Mouse (Mus musculus): ENCODE data around the gene Nt5m.

The Nt5m gene

DNA sequence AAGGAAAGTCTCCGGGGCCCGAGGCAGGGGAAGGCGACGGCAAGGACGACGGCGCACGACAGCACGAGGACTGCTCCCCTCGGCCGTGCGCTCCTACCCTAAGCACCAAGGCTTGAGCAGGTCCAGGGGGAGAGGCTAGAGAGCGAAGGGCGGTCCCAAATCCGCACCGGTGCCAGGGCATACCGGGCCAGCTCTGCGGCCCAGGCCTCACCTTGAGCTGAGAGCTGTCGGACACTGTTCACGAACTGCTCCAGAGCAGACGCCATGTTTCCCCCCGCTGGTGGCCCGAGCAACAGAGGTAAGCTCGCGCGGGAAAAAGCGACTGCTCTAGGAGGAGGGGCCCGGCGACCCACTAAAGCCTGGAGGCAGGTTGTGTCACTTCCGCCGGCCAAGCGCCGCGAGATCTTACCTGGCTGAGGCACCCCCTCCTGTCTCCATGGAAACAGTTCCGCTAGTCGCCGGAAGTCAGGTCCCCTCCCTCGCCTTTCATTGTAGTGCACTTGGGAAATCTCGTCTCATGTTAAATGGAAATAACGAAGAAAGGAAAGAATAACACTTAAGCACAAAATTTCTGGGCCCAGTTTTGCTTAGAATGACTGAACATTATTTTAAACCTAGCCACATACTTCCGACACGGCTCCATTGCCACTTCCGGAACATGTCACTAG lies 346 bp downstream of the Nt5m start, which contains the start of gene Cops3:
Cops3 (minus strand) TSS at position 380 of the 668 bp plus-strand sequence.
- DNase-seq (ENCODE audit: low read depth, low spot score): peak; percentile 94

DNA sequence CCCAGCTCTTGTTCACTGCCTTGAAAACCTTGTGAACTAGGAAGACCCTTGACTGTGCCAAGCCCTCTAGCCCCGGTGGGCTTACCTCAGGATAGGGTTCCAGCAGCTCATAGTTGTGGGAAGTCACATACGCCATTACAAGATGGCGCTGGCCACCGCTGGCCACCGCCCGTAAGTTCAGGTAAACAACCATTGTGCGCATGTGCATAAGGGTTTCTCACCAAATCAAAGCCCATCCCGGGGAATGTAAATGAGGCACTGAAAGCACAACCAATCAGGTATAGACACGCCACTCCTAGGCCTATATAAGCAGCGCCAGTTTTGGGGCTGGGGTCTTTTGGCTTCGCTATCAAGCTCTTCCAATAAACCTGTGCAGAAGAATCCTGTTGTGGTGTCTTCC lies 7.1 kb downstream of the Nt5m start:
- no peak for DNase-seq (ENCODE audit: low read depth, low spot score)

DNA sequence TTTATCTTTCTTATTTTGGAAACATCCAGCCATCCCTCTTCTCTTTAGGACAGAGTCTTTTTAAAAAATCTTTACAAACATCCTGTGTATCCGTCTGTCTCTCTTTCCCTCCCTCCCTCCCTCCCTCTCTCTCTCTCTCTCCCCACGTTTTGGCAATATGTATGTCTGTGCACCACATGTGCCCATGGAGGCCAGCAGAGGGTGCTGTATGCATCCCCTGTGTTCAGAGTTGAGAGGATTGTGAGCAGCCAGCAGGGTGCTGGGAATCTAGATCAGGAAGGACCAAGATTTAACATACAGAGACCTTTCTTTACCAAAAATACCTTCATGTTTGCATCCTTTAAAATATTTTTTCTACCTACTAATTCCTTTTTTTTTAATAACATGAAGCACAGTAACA lies 7.9 kb downstream of the Nt5m start:
- peak; percentile 49 for DNase-seq (ENCODE audit: low read depth, low spot score)

DNA sequence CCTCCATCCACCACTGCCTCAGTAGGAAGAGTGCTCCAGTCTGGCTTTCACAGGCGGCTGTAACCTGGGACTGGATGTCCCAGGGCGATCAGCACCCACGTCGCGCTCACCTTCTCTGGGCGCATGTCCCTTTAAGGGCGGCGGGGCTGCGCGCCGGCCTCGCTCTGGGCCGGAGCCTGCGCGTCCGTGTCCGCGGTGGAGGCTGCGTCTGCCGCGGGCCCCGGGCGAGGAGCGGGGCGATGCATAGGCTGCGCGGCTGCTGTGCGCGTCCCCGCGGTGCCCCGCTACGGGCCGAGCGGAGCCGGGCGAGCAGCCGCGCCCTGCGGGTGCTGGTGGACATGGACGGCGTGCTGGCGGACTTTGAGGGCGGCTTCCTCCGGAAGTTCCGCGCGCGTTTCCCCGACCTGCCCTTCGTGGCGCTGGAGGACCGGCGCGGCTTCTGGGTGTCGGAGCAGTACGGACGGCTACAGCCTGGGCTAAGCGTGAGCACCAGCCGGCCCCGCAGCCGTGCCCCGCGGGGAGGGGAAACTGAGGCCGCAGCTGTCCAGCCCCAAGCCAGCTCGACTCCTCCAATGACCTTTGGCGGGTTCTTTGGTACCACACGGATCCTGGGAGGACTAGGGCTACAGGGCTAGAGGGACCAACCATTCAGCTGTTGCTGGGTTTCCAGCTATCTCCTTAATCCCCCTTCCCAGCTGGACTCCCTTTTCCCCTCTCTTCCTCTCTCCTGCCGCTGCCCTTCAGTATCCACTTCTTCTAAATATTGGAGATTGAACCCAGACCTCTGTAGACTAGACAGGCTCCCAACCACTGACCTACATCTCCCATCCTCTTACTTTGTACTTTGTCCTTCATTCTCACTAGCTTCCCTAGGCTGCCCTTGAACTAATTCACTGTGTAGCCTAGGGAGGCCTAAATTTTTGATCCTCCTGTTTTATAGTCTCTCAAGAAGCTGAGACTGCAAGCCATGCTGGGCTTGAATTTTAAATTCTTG lies 8.9 kb downstream of the Nt5m start:
- DNase-seq (ENCODE audit: low read depth, low spot score): peak; percentile 54

DNA sequence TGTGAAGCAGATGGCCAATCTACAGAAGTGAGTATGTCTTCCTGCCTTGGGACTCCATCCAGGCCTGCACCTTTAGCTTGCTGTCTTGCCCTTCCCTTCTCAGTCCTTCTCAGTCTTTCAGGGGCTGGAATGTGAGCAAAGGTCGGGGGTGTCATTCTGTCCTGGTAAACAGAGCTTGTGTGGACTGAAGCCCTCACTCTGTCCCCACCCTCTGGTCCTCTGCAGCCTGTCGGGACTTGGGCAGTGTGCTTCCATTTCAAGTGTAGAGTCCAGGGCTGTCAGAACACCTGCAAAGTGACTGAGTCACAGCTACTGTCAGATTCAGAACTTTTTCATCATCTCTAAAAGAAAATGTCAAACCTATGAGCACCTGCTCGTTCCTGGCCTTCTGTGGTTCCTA lies 13.6 kb downstream of the Nt5m start:
- DNase-seq (ENCODE audit: low read depth, low spot score): no peak

DNA sequence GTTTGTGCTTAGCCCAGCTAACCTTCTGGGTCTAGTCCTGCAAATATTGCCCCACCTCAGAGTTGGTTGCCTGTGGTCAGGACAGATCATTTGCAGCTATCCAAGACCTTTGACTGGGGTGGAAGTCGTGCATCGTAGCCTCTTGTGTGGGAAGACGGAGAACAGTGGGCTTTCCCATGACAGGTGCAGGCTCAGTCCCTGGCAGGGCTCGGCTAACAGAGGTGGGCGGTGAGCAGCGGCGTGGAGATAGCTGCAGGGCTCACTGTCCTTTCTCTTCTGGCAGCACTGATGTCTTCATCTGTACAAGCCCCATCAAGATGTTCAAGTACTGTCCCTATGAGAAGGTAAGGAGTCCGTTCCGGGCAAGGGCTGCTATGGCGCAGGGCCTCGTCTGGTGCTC lies 21.2 kb downstream of the Nt5m start:
- no peak for DNase-seq (ENCODE audit: low read depth, low spot score)

DNA sequence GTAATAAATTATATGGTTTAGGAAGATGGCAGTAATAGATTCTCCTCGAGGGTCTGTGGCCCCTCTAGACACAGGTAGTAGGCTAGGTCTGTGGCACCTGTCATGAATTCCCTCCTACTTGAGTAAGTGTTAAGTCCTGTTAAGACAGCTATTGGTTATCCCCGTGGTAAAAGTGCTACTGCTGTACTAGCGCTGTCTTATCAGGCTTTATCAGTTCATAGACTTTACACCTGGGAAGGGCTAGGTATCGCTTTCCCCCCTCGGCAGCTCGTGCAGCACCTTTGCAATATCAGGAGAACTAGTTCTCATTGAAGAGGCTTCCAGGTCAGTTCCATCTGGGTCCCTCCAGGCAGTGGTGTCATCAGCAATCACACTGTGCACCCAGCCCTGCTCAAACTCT lies 25.1 kb downstream of the Nt5m start:
- DNase-seq (ENCODE audit: low read depth, low spot score): no peak

DNA sequence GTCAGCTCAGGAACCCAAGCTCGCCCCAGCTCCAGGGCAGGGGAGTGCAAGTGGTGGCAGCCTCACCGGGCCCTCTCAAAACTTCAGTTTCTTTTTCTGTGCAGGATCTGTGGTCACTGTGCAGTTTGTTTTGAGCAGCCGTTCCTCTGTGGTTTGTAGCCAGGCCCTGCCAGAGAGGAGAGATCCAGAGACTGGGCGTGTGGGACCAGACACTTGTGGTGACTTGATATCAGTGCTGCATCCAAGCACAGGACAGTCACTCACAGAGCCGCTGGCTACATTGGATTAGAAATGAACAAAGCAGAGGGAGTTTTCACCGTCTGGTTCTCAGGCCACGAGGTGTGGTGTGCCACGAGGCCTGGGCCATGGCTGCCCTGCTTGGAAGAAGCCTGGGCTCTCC lies 32.9 kb downstream of the Nt5m start:
- no peak for DNase-seq (ENCODE audit: low read depth, low spot score)

DNA sequence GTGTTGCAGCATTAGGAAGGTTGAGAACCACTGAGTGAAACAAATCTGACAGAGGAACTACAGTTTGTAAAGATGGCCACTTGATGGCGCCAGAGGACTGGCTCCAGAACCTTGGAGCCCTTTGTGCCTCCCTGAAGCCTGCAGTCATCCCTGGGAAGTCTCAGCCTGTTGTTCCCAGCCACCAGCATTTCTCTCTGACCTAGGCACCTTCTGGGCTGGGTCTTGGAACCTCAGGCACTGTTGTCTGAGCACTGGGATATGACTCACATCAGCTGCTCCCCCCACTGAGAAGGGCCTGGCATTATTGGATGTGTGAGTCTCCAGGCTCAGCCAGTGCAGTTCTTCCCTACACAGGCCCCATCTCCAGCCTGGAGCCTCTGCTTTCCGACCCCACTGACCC lies 40.8 kb downstream of the Nt5m start:
- peak; percentile 80 for DNase-seq (ENCODE audit: low read depth, low spot score)

DNA sequence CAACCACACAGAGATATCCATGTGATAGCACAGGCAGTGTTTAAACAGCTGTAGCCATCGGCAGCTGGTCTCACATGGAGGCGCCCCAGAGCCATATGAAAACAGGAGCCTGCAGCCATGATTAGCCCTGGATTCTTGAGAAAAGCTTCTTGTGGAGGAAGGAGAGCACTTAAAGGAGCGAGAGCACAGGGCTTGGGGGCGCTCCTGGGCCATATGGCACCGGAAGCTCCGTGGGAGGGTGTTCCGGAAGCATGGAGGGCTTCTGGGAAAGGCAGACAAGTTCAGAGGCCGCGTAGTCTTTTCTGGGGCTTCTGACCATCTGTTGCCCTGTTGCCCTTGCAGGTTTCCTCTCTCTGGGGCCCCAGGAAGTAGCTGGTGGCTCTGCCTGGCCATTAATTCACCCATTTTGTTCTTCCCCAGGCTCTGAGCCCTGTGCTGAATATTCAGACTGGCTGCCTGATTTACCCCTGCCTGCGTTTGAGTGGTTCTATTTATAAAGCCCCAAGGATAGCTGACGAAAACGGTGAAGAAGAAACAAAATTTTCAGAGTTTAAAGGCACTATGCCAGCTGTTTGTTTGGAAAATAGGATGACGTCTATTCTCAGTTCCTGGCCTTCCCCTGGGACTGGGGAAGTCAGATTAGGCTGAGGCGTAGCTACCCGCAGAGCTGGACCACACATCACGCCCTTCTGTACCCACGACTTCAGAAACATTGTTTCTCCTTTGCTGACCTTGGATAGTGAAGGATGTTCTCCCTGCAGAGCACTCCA lies 46.2 kb downstream of the Nt5m start:
- DNase-seq (ENCODE audit: low read depth, low spot score): no peak

DNA sequence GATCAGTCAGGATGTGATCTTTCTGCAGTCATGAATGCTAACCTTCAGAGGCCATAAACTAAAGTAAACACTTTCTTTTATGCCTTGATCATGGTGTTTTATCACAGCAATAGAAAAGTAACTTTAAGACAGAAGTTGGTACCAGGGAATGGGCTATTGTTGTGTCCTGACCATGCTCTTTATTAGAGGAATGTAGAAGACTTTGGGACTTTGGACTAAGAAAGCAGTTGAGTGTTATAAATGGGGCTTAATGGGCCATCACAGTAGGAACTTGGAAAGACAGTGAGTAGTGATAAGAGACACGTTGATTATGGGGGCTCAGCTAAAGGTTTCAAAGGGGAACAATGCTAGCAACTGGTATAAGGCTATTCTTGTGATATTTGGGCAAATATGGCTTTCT lies 47.7 kb downstream of the Nt5m start:
- DNase-seq (ENCODE audit: low read depth, low spot score): no peak

DNA sequence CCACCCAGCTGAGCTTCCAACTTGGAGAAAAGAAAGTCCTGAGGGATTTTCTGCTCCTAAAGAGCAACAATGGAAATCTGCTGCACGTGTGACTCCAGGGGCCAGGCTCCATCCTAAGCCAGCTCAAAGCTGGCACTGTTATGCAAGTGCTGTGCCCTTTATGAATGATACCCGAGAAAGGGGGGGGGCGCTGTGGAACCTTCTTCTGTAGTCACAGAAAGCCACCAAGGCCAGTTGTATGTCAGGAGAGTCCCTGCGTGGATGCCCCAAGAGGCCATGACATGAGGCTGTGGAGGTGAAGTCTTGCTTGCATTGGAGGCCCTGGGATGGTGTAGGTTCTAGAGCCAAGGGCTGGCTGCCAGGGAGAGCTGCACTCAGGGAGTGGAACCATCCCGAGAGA lies 48.9 kb downstream of the Nt5m start:
- DNase-seq (ENCODE audit: low read depth, low spot score): no peak

DNA sequence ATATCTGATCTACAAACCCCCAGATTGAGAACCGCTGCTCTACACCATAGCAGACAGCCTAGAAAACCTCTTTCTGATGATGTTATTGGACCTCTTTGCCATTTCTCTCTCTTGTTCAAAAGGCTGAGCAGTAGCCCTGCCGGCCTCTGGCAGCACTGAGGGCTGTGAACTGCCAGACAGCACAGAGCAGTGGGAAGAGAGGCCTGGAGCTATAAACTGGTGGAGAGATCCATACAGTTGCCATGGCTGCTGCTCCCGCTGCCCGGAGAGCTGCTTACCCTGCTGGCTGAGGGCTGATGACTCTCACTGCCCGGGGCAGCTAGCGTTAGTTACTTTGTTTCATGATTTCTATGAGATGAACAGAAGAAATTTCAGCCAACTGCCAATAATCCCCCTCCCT lies 52.6 kb downstream of the Nt5m start:
- no peak for DNase-seq (ENCODE audit: low read depth, low spot score)

DNA sequence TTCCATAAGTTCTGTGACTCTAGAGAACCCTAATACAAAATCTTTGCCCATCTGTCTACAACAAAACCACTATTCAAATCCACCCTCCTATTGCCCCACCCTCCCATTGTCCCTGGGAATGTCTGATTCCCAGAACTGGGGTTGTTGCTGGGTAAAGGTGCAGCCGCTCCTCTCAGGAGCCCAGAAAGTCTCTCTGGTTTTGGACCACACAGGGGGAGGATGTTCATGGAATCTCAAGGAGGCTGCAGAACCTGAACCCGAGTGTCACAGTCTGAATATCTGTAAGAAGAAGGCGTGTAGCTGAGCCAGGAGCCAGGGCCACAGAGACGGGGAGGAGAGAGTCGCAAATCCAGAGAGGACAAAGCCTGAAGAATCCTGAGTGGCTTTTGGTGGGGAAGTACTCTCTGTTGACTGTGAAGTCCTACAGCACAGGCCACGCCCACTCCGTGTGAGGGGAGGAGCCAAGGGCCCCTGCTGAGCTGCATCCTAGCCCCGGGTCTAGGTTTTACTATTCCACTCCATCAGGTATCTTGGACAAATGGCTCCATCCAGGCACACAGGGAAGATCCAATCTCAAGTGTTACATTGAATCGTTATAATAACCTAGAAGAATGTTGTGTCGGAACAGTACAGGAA lies 54.0 kb downstream of the Nt5m start:
- DNase-seq (ENCODE audit: low read depth, low spot score): no peak

DNA sequence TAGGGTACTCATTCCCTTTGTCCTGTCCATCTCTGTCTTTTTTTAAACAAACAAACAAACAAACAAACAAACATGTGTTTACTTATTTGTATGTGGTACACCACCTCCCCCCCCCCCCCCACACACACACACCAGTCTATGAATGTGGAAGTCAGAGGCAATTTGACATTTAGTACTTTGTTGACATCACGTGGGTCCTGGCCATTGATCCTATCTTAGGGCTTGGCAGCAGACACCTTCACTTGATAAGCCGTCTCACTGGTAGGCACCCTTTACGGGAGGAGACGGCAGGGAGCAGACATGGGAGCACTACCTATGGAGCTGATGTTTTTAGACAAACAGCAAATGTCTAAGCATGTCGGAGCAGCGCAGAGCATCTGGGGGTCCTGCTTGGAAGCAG lies 55.7 kb downstream of the Nt5m start:
- no peak for DNase-seq (ENCODE audit: low read depth, low spot score)

DNA sequence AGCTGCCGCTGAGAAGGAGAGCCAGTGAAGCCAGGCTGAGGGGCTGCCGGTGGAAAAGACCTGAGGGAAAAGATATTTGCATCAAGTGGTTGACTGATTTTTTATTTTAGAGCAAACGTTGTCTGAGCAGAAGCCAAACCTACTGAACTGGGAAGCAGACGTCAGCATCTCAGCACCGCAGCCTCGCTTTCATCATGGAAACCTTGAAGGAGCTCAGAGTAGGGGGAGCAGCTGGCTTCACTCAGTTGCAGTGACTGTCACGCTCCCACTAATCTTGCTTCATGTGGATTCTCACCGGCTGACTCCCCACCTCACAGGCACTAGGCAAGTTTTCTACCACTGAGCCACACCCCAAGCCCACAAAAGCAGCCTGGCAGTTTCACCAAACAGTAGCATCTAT lies 56.1 kb downstream of the Nt5m start:
- DNase-seq (ENCODE audit: low read depth, low spot score): no peak

DNA sequence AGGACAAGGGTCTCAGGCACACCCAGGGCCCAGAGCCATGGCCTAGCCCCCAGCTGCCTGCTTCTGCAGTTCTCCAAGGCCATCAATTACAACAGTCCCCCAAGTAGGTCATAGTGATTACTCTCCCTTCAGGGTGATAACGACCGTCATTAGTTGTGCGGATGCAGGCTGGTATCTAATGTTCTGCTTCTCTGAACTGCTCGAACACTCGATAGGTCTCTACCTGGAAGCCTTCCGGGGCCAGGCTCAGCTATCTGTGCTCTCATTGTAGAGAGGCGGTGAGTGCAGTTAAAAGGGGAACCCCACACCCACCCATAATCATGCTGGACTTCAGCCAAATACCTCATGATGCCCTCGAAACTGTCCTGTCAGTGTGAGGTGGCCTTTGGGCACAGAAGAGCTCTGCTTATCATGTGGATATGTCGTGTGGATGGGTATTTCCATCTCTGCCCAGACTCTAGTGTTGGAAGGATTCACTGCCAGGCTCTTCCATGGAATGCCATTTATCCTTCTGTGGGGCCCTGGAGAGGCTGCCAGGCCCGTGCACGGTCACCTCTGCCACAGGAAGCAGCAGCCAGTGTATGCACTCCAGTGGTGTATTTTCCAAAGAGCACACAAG lies 58.8 kb downstream of the Nt5m start:
- DNase-seq (ENCODE audit: low read depth, low spot score): no peak

DNA sequence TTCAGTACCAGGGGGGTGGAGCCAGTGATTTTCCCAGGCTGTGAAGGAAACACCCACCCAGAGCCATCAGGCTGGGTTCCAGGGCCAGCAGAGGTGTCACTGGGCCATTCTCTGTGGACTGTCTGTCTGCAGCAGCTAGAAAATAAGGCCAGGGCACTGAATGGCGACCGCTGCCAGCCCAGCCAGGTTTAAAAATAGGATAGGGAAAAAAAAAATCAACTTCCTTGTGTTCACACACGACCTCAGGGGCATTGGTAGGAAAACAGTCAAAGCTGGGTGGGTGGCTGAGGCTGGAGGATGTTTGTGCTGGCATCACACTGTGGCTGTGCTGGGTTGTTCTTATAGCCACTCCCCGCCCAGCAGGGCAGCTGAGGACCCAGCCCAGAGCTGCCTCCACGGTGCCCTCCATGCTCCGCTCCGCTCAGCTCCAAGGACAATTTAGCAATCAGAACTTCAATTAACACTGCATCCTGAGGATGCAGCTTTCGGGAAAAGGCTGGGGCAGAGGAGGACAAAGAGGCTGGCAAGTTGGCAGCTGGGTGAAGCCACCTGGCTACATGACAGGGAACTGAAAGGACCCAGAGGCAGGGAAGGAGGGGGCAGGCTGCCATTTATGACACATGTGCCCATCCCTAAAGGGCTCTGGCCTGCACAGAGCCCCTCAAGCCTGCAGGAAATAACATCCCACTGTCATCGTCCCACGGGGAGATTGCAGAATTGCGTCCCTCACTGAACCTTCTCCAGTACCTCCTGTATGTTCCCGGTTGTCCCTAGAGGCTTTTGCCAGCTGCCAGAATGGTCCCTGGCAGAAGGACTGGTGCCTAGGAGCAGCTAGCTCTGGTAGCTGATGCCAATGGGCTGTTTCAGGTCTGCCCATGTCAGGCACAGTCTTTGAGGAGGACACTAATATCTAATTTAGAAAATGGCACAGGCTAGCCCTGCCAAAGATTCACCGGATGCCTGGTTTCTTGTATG lies 60.8 kb downstream of the Nt5m start:
- no peak for DNase-seq (ENCODE audit: low read depth, low spot score)

DNA sequence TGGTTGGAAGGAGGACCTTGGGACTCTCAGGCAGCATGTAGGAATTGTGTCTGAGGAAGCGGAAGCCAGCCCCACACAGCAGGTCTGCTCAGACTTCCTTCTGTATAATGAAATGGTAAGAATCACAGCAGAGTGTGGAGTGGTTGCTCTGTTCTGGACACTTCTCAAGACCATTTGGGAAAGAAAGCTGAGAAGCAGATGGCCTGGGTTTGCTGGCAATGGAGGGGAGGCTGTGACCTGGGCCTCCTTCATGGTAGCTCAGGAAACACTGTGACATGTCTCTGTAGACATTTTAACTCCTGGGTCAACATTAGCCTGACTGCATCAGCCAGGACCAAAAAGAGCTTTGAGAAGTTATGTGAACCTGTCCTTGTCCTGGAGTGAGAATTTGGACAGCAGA lies 61.7 kb downstream of the Nt5m start:
- no peak for DNase-seq (ENCODE audit: low read depth, low spot score)

Measured in embryo, embryonic 11.5 days (tissue).